Mouse (Mus musculus) hindbrain, postnatal 0 days (tissue): ENCODE measurements around the gene Ovol3. TPM values are rescaled to one million over a fixed set of nuclear protein-coding genes. Genes with fewer than 3 reads are reported as not detected.
A peak's percentile ranks its signal among the peaks of the same experiment; 100 is the strongest.

Experiments
- ATAC-seq: fragments of 200-750 bp; cut with Nextera tagmentation; 2 replicates; pipeline ENCODE4 v1.8.0; 2017; ENCODE audit warnings: mild to moderate bottlenecking, moderate TSS enrichment, moderate library complexity
- DNase-seq: peaks from one replicate; pipeline ENCODE4 v3.0.0-alpha.2; 2015; ENCODE audit warnings: low spot score
- H3K27ac ChIP-seq: fragments of 300-500 bp; sonication (generic); 2 replicates; pipeline ENCODE4 v1.5.1; 2014; ENCODE audit warnings: mild to moderate bottlenecking
- H3K27me3 ChIP-seq: fragments of 300-500 bp; sonication (generic); 2 replicates; pipeline ENCODE4 v1.6.1; 2014; ENCODE audit warnings: low read length, mixed read lengths; ENCODE audit not compliant: insufficient read depth
- H3K36me3 ChIP-seq: fragments of 300-500 bp; sonication (generic); 2 replicates; pipeline ENCODE4 v1.6.1; 2014; ENCODE audit warnings: low read length, mixed read lengths; ENCODE audit not compliant: insufficient read depth
- H3K4me1 ChIP-seq: fragments of 300-500 bp; sonication (generic); 2 replicates; pipeline ENCODE4 v1.6.1; 2014; ENCODE audit warnings: antibody characterized with exemption, low read length, mixed read lengths; ENCODE audit not compliant: insufficient read depth
- H3K4me2 ChIP-seq: fragments of 300-500 bp; sonication (generic); 2 replicates; pipeline ENCODE4 v1.6.1; 2014; ENCODE audit warnings: low read depth, mild to moderate bottlenecking, low read length, moderate library complexity, mixed read lengths
- H3K4me3 ChIP-seq: fragments of 300-500 bp; sonication (generic); 2 replicates; pipeline ENCODE4 v1.5.1; 2014; ENCODE audit warnings: low read length
- H3K9ac ChIP-seq: fragments of 300-500 bp; sonication (generic); replicated peaks from 2 replicates; pipeline ENCODE4 v1.6.1; 2014; ENCODE audit warnings: mild to moderate bottlenecking, low read length, moderate library complexity, mixed read lengths
- H3K9me3 ChIP-seq: fragments of 300-500 bp; sonication (generic); 2 replicates; pipeline ENCODE4 v1.6.1; 2016; ENCODE audit warnings: low read length, mixed read lengths
- CTCF ChIP-seq: IDR thresholded peaks from 2 replicates; pipeline ENCODE4 v1.5.1; 2016; ENCODE audit warnings: antibody characterized with exemption, control low read depth, low read depth
- WGBS: fragments of 180-500 bp; shearing (Covaris S2); extraction: QIAGEN DNeasy Blood & Tissue Kit; methylation state at CpG from one replicate; pipeline ENCODE4 v1.1.7; 2014; 5-methylcytosine and 5-hydroxymethylcytosine counted together
- polyA plus RNA-seq: library from polyadenylated mRNA; unstranded; fragments of >200 nt; fragmentation: Nextera tagmentation; extraction: Ambion mirVana; gene quantifications from 2 replicates; pipeline ENCODE4 v1.2.1, GENCODE M21; 2015
- total RNA-seq: library from RNA; depleted of rRNA; stranded (reverse); fragments of >200 nt; gene quantifications from 2 replicates; pipeline ENCODE4 v1.2.3, GENCODE M21; 2014

Gene Ovol3
- total and polyA plus RNA-seq, 2 experiments from 2014 or later = not detected

DNA sequence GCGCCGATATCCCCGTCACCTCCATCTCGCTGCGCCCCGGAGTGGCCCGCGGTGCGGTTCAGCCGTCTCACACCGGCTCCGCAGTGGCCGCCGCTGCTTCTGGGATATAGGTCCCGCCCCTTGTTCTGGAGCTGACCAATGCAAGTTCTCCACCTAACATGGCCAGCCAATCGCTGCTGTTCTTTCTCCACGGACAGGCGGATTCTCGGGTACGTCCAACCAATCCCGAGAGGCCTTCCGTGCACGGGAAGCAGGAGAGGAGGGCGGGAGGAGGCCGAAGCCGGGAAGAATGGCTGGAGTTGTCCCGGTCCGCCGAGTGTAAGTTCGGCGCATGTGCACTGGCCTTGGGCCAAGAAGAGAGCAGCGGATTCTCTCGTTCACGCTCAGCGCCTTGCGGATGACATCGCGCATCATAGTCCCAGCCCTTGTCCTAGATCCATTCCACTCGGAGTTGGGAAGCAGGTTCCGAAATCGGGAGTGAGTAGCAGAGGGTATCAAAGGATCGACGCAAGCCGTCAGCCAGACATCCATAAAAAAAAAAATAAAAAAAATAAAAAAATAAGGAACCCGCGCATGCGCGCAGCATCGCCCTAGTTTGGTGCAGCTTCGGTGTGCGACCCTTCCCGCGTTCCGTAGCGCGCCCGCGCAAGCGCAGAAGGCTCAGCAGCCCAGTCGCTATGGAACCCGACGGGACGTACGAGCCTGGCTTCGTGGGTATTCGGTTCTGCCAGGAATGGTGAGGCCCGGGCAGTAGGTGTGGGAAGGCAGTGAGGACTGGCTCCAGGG lies 3.7 kb downstream of the Ovol3 start, which contains the start of the genes Polr2i and Tbcb:
Gene Polr2i (plus strand): TSS at position 280 of the 786 bp plus-strand sequence.
Gene Tbcb (minus strand): TSS at position 604 of the 786 bp plus-strand sequence.
- Histone ChIP-seq H3K27me3 (no peaks in the 10 kb centered on the region), H3K27ac (peak within 1 kb of the TSS; percentile 94), H3K4me2 (peak within 1 kb of the TSS; percentile 72), H3K36me3 (peaks cover 17% of the 10 kb centered on the region), H3K9me3 (no peaks in the 10 kb centered on the region), H3K4me1 (peaks cover 7% of the 10 kb centered on the region; the same call in 1 of the 2 replicates), H3K4me3 (peak within 1 kb of the TSS; percentile 66), H3K9ac (peak within 1 kb of the TSS; percentile 64)
- under 1% methylated on average over 67 of the region's 67 CpGs for WGBS
- peak; percentile 96 for ATAC-seq
- no peak for TF ChIP-seq CTCF
- peak; percentile 100 for DNase-seq

DNA sequence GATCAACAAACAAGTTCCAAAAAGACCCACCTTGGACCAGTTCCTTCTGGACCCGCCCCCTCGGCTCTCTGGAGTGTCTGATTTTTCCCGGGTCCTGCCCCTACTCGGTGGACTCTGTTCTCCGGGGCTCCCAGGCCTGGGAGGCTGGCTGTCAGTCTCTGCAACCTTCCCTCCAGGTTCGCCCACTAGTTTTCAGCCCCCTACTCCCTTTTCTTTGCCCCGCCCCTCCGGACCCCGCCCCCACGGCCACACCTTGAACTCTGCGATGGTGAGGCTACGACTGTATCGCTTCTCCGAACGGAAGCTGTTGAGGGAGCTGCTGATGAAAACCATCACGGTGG lies 4.2 kb downstream of the Ovol3 start:
- peak overlapping the region; percentile 72 for H3K4me2 ChIP-seq
- WGBS = 1% methylated on average over 16 of the region's 16 CpGs
- no peaks in the 10 kb centered on the region for H3K9me3 ChIP-seq
- H3K27me3 ChIP-seq = no peaks in the 10 kb centered on the region
- H3K27ac ChIP-seq = peak overlapping the region; percentile 94
- TF ChIP-seq CTCF = no peak
- DNase-seq (no peak), ATAC-seq (no peak; the same call in 1 of the 2 replicates)
- peaks cover 7% of the 10 kb centered on the region; the same call in 1 of the 2 replicates for H3K4me1 ChIP-seq
- peak overlapping the region; percentile 66 for H3K4me3 ChIP-seq
- peaks cover 20% of the 10 kb centered on the region for H3K36me3 ChIP-seq
- peak overlapping the region; percentile 64 for H3K9ac ChIP-seq

DNA sequence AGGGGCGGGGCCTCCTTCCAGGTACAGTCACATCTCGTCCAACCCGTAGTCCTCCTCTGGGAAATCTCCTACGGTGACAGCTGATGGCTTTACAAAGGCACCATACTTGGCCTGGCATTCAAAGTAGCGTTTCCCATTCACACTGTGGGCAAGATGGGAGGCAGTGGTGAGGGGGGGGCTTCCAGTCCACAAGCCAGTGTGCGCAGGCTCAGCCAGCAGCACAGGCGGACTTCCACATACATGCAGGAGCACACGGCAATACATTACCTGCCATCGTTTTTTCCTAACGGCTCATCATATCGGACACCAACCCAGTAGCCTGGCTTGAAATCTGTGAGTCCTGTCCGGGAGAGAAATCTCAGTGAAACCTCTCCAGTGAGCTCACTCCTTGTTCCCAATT lies 11.3 kb downstream of the Ovol3 start:
- no peak overlapping the region for H3K4me2 ChIP-seq
- TF ChIP-seq CTCF = no peak
- H3K4me3 ChIP-seq = no peak overlapping the region
- no peak overlapping the region for H3K9ac ChIP-seq
- DNase-seq (no peak), ATAC-seq (no peak)
- H3K36me3 ChIP-seq = peaks cover 34% of the 10 kb centered on the region
- WGBS = 91% methylated on average over 12 of the region's 12 CpGs
- H3K4me1 ChIP-seq = no peaks in the 10 kb centered on the region
- H3K27me3 ChIP-seq = no peaks in the 10 kb centered on the region
- no peaks in the 10 kb centered on the region for H3K9me3 ChIP-seq
- no peak overlapping the region for H3K27ac ChIP-seq

DNA sequence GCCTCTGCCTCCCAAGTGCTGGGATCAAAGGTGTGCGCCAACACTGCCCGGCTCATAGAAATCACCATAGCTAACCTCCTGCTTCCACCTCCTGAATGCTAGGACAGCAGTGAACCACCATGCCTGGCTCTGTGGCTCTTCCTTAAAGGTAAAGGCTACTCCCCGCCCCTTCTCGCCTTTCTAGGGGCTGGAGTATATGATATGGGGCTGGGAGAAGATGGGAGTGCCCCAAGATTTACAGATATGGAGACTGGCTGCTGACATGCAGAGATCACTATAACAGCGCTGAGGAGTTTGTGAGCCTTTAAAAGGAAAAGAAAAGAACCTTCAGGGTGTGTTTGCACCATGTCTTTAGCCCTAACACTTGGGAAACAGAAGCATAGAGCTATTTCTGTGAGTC lies 13.3 kb downstream of the Ovol3 start:
- Histone ChIP-seq H3K4me2 (no peak overlapping the region), H3K4me1 (no peaks in the 10 kb centered on the region), H3K9me3 (no peaks in the 10 kb centered on the region), H3K9ac (no peak overlapping the region), H3K36me3 (peaks cover 26% of the 10 kb centered on the region), H3K4me3 (no peak overlapping the region), H3K27me3 (no peaks in the 10 kb centered on the region), H3K27ac (no peak overlapping the region)
- DNase-seq = no peak
- ATAC-seq = no peak
- TF ChIP-seq CTCF = no peak
- WGBS = 95% methylated on average over 5 of the region's 5 CpGs

DNA sequence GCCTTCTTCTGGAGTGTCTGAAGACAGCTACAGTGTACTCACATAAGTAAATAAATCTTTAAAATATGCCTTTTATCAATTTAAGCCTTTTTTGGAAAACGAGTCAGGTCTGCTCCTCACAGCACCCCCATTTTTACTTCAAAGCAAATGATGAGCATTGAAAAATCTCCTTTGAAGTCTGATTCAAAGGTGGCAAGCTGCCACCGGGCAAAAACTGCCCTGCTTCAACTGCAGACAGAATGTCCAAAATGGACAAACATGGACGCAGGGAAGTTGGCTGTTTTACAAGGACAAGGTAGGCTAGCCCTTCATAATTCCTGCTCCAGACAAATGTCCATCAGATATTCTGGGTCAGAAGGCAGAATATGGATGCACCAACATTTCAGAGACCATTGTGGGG lies 14.1 kb downstream of the Ovol3 start:
- no peak overlapping the region for H3K4me3 ChIP-seq
- no peaks in the 10 kb centered on the region for H3K9me3 ChIP-seq
- no peak overlapping the region for H3K27ac ChIP-seq
- H3K4me2 ChIP-seq = no peak overlapping the region
- H3K4me1 ChIP-seq = no peaks in the 10 kb centered on the region
- no peak for DNase-seq
- H3K9ac ChIP-seq = no peak overlapping the region
- no peak for ATAC-seq
- peaks cover 19% of the 10 kb centered on the region for H3K36me3 ChIP-seq
- no peak for TF ChIP-seq CTCF
- H3K27me3 ChIP-seq = no peaks in the 10 kb centered on the region
- 84% methylated on average over 3 of the region's 3 CpGs for WGBS

DNA sequence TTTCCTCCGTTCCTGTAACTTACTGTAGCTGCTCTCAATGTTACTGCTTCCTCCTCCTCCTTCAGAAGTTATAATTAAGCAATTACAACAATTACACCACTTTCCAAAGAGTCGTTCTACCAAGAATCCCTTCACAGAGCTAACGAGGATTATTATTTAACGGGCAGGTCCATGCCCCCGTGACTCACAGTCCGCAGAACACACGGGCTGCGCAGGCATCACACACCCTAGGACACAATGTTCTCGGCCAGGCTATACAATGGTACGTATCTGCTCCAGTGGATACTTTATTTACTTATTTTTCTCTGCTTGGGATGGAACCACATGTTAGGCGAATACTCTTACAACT lies 15.5 kb downstream of the Ovol3 start:
- WGBS = 22% methylated on average over 11 of the region's 11 CpGs

More for the DNA sequence above, 15.5 kb downstream of the Ovol3 start:
- no peak for ATAC-seq
- peak overlapping the region; percentile 98 for H3K4me2 ChIP-seq
- no peak for DNase-seq
- H3K4me3 ChIP-seq = peak overlapping the region; percentile 43
- no peaks in the 10 kb centered on the region for H3K4me1 ChIP-seq
- no peak for TF ChIP-seq CTCF
- H3K9ac ChIP-seq = peak overlapping the region; percentile 50
- no peaks in the 10 kb centered on the region for H3K9me3 ChIP-seq
- H3K27me3 ChIP-seq = no peaks in the 10 kb centered on the region
- peak overlapping the region; percentile 49; the same call in 1 of the 2 replicates for H3K27ac ChIP-seq
- peaks cover 10% of the 10 kb centered on the region for H3K36me3 ChIP-seq
